20 mouse cellular contexts compared by ENCODE assay signal in the genomic region with DNA sequence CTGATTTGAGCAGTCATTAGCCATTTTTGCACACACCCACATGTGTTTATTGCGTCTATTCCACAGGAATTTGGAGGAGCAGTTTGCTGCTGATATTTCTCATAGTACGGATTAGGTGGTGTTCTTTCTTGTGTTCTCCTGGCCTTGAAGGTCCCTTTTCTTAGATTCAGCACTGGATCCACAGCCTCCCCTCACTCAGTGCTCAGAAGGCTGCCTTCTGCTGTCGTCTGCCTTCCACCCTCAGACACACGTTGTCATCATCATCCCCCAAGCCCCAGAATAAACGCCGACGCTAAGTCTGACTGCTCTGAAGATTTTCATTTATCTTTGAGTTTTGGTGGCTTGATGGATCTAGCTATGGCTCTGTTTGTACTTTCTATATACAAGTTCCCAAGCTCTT.
DNase-seq lines count a peak whose midpoint lies in the region; ATAC-seq lines count a peak whose summit lies in the region.
"Had no signal": no experiment of that assay in that cellular context is flagged by ENCODE, and none has a peak within 500 bp of the region (broad histone marks: within the 10 kb centered on the region; RNA-seq: fewer than 3 reads in every experiment).

No protein-coding gene starts in this region.

- peaks cover 6% of the 10 kb centered on the region for H3K4me1 ChIP-seq in heart, embryonic 12.5 days (replicated peaks)
- H3K4me1 ChIP-seq: embryonic facial prominence, embryonic 10.5 days; hindbrain, embryonic 12.5 days; intestine, embryonic 15.5 days had no signal

- peaks cover 34% of the 10 kb centered on the region; the same call in 1 of the 2 replicates for H3K27me3 ChIP-seq in heart, embryonic 12.5 days (replicated peaks)
- H3K27me3 ChIP-seq: hindbrain, embryonic 12.5 days had no signal

- WGBS in heart, embryonic 12.5 days: 73% methylated on average over 7 of the region's 7 CpGs

- ATAC-seq in frontal cortex, adult (ENCODE audit: low TSS enrichment): peak; percentile 84
- no peak for ATAC-seq in heart, embryonic 12.5 days (ENCODE audit: insufficient number of reproducible peaks, low FRiP score)
- ATAC-seq: intestine, embryonic 15.5 days; lung, postnatal 0 days had no signal

- no peak for DNase-seq in frontal cortex, postnatal 10 days (ENCODE audit: low spot score in 2 of 2)
- DNase-seq in layer of hippocampus, adult 9-11 months: peak; percentile 59
- no peak for DNase-seq in layer of hippocampus, adult 9-10 months (ENCODE audit: low spot score)
- peak; percentile 86 for DNase-seq in brain, adult 2 months (ENCODE audit: low read depth, low spot score)
- peak; percentile 54 to 85 for DNase-seq in left cerebral cortex, postnatal 25 days (ENCODE audit: low spot score in 2 of 2)
- no peak for DNase-seq in MN1 (ENCODE audit: low spot score)
- DNase-seq: adrenal gland, postnatal 25 days; cerebellum, adult 2 months; gastrocnemius, postnatal 25 days; kidney, adult 9 months; kidney, postnatal 25 days; liver had no signal

- 0 out of 2 replicates have a peak, but pooled peaks cover 5% of the 10 kb centered on the region for H3K9me3 ChIP-seq in heart, embryonic 12.5 days (replicated peaks)
- H3K9me3 ChIP-seq: hindbrain, embryonic 12.5 days; intestine, embryonic 15.5 days had no signal

- intact Hi-C loops in left cerebral cortex, postnatal 25 days (cut with DNase I): loop anchor here (2.0 kb wide), 1 partner anchor 68 kb away; no protein-coding TSS in a partner anchor

- no peak overlapping the region for H3K4me3 ChIP-seq in heart, embryonic 12.5 days
- H3K4me3 ChIP-seq: embryonic facial prominence, embryonic 10.5 days; hindbrain, embryonic 12.5 days; intestine, embryonic 15.5 days had no signal

- no peak overlapping the region for H3K4me2 ChIP-seq in heart, embryonic 12.5 days
- H3K4me2 ChIP-seq: hindbrain, embryonic 12.5 days; intestine, embryonic 15.5 days; midbrain, embryonic 11.5 days had no signal

- no peak overlapping the region for H3K9ac ChIP-seq in heart, embryonic 12.5 days
- H3K9ac ChIP-seq: hindbrain, embryonic 12.5 days; intestine, embryonic 15.5 days had no signal

- H3K27ac ChIP-seq in heart, embryonic 12.5 days (ENCODE audit: poor library complexity, severe bottlenecking): no peak overlapping the region
- H3K27ac ChIP-seq: embryonic facial prominence, embryonic 10.5 days; hindbrain, embryonic 12.5 days; intestine, embryonic 15.5 days had no signal

- no peaks in the 10 kb centered on the region for H3K36me3 ChIP-seq in heart, embryonic 12.5 days
- H3K36me3 ChIP-seq: embryonic facial prominence, embryonic 10.5 days; G1E; hindbrain, embryonic 12.5 days; intestine, embryonic 15.5 days had no signal

Comparison
In these comparisons a context has a peak if more than half of its experiments do, and no peak if none do; other contexts are left out.
1. DNase-seq: peak in layer of hippocampus, adult 9-11 months (single experiment), brain, adult 2 months (single experiment) and left cerebral cortex, postnatal 25 days (2 of 2); none in frontal cortex, postnatal 10 days (0 of 2), layer of hippocampus, adult 9-10 months (single experiment) and MN1 (single experiment).